Mouse (Mus musculus) kidney, adult 11 months (tissue): ENCODE data around the gene Zfp248.
A peak's percentile ranks its signal among the peaks of the same experiment; 100 is the strongest.

Experiments
- DNase-seq: peaks from one replicate; pipeline ENCODE4 v3.0.0; 2022

Zfp248 gene

GRCm38 (mm10) chr6:118455042-118455631 is at the start of gene Zfp248:
Gene Zfp248 (minus strand): TSS chr6:118455528.
- peak; percentile 84 for DNase-seq

DNA sequence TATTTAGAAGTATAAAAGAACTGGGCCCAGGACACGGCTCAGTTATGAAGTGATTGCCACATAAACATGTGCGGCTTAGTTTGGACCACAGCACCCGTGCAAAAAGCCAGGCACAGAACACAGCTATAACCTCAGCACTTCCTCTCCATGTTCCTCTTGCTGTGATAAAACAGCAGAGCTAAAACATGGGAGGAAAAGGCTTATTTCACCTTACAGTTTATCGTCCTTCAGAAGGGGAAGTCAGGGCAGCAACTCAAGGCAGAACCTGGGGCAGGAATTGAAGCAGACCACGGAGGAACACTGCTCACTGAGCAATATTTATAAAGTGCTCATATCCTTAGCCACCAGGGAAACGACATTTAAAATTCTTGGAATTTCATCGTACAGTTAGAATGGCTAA is 43.7 kb upstream of the Zfp248 start:
- DNase-seq, result no peak

DNA sequence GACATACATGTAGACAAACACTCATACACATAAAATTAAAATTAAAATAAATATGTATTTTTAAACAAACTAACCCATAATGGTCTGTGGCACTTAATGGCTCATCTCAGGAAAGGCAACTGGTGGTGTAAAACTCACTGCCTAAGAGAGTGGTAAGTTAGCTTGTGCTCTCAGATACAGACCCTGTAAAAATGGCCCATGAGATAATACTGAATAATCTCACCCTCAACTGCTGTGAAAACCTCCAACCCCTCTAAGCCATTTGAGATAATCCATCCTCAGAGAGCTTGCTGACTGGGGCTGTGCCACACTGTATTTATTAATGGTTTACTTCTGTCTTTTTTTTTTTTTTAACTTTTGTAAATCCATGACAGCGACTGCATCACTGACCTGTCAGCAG is 26.8 kb upstream of the Zfp248 start:
- DNase-seq, result no peak

GRCm38 (mm10) chr6:118478957-118479708 is 23.8 kb upstream of the Zfp248 start, which contains the start of gene Zfp9:
Gene Zfp9 (minus strand): TSS chr6:118479320.
- DNase-seq, result peak; percentile 62

GRCm38 (mm10) chr6:118477875-118478785 is 22.8 kb upstream of the Zfp248 start:
- no peak for DNase-seq

- DNase-seq, result no peak
Measured at GRCm38 (mm10) chr6:118462069-118462705, 6.9 kb upstream of the Zfp248 start.

DNA sequence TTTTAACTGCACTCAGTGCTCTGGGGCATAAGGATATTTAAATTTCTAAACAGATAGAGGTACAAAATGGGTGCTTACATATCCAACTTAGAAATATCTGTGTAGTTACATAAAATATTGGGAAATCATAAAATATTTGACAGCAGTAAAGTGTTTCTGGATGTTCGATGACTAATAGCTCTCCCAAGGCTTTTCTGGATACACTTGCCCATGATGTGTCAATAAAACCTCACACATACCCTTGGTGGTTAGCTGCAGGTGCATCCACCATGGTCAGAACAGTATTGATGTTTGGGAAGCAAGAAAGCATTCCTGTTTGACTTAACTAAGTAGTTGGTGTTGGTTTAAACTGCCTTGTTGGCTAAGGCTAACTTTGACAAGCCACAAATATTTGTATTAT is 2.4 kb upstream of the Zfp248 start:
- DNase-seq, result no peak

DNA sequence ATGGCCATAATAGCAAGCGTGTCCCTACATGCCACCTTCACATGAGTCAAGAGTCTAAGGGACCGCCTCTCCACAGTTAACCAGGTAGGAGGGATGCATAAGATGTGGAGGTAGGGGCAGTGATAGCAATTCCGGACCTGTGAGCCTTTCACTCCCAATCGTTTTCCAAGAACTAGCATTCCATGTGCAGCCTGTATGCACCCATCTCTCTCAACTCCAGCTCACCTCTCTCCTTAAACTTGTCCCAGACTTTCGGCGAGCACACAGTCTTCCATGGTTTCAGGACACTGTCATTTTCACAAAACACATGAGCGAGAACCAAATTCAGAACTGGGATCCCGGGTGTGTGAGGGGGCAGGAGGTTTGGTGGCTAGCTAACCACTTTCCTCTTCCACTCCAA is 876 bp downstream of the Zfp248 start:
- DNase-seq, result no peak

DNA sequence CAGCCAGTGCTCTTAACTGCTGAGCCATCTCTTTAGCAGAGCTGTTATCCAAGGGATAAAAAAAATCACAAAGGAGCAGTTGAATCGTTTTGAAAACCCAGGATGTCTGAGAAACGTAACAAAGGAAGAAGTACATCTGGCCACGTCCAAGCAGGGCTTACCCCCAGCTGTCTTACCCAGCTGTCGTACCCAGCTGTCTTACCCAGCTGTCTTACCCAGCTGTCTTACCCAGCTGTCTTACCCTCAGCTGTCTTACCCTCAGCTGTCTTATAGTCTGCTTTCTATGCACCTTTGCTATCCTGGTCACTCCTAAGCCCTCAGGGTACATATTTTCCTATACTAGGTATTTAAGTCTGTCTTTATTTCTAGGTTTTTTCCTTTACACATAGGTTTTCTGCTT is 23.8 kb downstream of the Zfp248 start:
- no peak for DNase-seq

- DNase-seq, result no peak
Measured at GRCm38 (mm10) chr6:118426666-118427065, 28.7 kb downstream of the Zfp248 start.

DNA sequence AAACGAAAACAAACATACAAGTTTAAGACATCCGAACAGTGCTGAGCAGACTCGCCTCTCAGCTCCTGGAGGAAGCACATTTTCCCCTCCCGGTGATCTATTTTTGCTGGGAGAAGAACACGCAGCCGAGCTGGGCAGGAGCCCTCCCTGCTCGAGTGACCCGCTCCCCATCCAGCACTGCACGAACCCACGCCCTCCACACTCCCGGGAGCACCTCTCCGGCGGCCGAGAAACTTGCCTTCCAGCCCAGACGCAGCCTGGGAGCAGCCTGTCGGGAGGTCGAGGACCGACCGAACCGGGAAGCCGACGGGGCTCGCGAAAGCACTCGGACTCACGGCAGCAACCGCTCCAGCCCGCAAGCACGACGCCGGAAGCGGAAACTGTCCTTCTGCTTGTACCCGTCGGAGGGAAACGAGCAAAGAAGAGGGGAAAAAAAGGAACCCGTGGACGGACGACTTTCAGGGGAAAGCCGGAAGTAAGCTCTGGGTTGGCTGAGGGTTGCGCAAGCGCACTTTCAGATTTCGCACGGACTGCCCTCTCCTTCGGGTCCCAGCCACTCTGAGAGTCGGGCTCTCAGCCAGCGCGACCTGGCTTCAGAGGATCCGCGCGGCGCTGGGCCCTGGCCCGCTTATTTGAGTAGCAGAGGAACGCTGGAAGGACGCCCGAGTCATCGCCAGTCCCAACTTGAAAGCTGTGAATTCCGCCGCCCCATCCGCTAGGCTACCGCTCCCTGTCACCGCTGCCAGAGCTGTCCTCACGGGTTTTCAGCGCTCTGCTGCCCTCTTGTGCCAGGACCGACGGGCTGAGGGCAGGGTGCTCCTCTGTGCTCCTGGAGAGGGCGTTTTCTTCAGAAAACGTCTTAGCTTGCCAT is 36.0 kb downstream of the Zfp248 start, which contains the start of gene Bms1:
Gene Bms1 (minus strand): TSS at position 425 of the 871 bp plus-strand sequence.
- peak; percentile 94 for DNase-seq

GRCm38 (mm10) chr6:118410428-118410827 is 44.9 kb downstream of the Zfp248 start:
- DNase-seq, result no peak

GRCm38 (mm10) chr6:118408510-118408909 is 46.8 kb downstream of the Zfp248 start:
- DNase-seq, result no peak

DNA sequence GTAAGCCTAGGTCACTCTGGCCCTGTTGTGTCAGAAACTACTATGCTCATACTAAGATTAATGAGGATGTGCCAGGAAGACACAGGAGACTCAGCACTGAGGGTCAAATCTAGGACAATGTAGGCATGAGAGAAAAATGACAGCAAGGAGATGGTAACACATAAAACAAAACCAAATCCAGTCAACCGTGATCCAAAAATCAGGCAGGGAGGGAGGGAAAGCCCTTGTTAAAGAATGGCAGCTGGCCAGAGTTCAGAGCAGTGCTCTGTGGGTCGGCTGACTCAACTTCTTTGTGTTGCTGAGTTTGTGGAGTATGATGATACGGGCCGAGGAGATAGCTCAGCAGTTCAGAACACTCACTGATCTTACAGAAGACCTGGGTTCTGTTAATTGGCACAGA is 48.9 kb downstream of the Zfp248 start:
- no peak for DNase-seq

GRCm38 (mm10) chr6:118390746-118391145 is 64.6 kb downstream of the Zfp248 start:
- no peak for DNase-seq

DNA sequence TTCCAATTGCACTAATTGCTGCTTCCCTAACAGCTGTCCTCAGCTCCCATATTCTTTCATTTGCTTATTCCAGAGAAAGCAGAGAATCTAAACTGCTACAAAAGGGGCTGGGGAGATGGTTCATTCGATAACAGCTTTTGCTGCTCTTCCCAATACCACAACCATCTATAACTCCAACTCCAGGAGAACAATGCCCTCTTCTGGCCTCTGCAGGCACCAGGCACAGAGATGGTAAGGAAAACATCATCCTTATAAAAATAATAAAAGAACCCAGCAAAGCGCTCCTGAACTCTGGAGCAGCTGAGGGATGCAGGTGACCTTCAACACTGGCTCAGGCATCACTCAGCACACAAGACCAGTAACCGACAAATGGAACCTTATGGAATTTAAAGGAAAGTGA is 69.4 kb downstream of the Zfp248 start:
- no peak for DNase-seq

DNA sequence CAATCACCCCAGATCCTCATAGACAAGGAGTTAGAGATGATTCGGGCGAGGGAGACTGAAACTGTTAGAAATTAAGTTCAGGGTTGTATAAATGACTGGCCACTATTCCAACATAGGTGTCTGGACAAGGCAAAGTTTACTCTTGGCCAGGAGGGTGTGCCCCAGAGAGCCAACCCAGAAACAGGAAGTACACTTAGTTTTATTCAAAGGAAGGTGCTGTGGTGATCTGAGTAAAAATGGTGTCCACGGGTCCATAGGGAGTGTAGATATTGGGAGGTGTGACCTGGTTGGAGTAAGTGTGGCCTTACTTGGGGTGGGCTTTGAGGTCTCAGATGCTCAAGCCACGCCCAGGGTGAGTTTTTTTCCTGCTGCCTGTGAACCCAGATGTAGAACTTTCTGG is 74.1 kb downstream of the Zfp248 start:
- no peak for DNase-seq

GRCm38 (mm10) chr6:118380630-118381029 is 74.7 kb downstream of the Zfp248 start:
- DNase-seq, result no peak

- DNase-seq, result no peak
Measured at GRCm38 (mm10) chr6:118379451-118380167, 75.7 kb downstream of the Zfp248 start.

- no peak for DNase-seq
Measured at GRCm38 (mm10) chr6:118377611-118378010, 77.7 kb downstream of the Zfp248 start.
